In genomic region chr11:72266207-72266959, GRCm38 (mm10) we compare ENCODE assay signal across 8 mouse cellular contexts. TPM values are rescaled to one million over a fixed set of nuclear protein-coding genes. Genes with fewer than 3 reads are reported as not detected.
A peak's percentile ranks its signal among the peaks of the same experiment; 100 is the strongest.
DNase-seq lines count a peak whose midpoint lies in the region; ATAC-seq lines count a peak whose summit lies in the region.

No protein-coding gene starts in this region.

- peak overlapping the region; percentile 32; the same call in 1 of the 2 replicates for H3K9ac ChIP-seq in embryonic facial prominence, embryonic 12.5 days
- H3K9ac ChIP-seq in heart, embryonic 11.5 days (ENCODE audit: low read depth, low read length): peak overlapping the region; percentile 55
- H3K9ac ChIP-seq in kidney, embryonic 14.5 days (ENCODE audit: low read depth, low read length): peak overlapping the region; percentile 35; the same call in 1 of the 2 replicates
- H3K9ac ChIP-seq in limb, embryonic 15.5 days: no peak overlapping the region
- H3K9ac ChIP-seq in midbrain, embryonic 16.5 days (ENCODE audit: low read depth, low read length): peak overlapping the region; percentile 52
- peak overlapping the region; percentile 60 for H3K9ac ChIP-seq in stomach, embryonic 16.5 days (ENCODE audit: low read length)

- H3K27me3 ChIP-seq in embryonic facial prominence, embryonic 12.5 days: peaks cover 47% of the 10 kb centered on the region
- H3K27me3 ChIP-seq in heart, embryonic 11.5 days (ENCODE audit: control insufficient read depth, insufficient read depth, low read length): peaks cover 37% of the 10 kb centered on the region
- peaks cover 35% of the 10 kb centered on the region for H3K27me3 ChIP-seq in kidney, embryonic 14.5 days (ENCODE audit: control insufficient read depth, insufficient read depth, low read length)
- peaks cover 47% of the 10 kb centered on the region for H3K27me3 ChIP-seq in limb, embryonic 15.5 days
- peaks cover 13% of the 10 kb centered on the region for H3K27me3 ChIP-seq in midbrain, embryonic 16.5 days (ENCODE audit: control insufficient read depth, insufficient read depth, low read depth, low read length)
- H3K27me3 ChIP-seq in stomach, embryonic 16.5 days (ENCODE audit: control insufficient read depth, insufficient read depth, low read length): peaks cover 25% of the 10 kb centered on the region

- H3K36me3 ChIP-seq in embryonic facial prominence, embryonic 12.5 days: no peaks in the 10 kb centered on the region
- H3K36me3 ChIP-seq in heart, embryonic 11.5 days (ENCODE audit: control insufficient read depth, insufficient read depth, low read length): no peaks in the 10 kb centered on the region
- H3K36me3 ChIP-seq in kidney, embryonic 14.5 days (ENCODE audit: control insufficient read depth, insufficient read depth, low read length): no peaks in the 10 kb centered on the region
- no peaks in the 10 kb centered on the region for H3K36me3 ChIP-seq in limb, embryonic 15.5 days
- H3K36me3 ChIP-seq in midbrain, embryonic 16.5 days (ENCODE audit: control insufficient read depth, insufficient read depth, low read length): no peaks in the 10 kb centered on the region
- H3K36me3 ChIP-seq in stomach, embryonic 16.5 days (ENCODE audit: control insufficient read depth, insufficient read depth, low read length): no peaks in the 10 kb centered on the region

- H3K4me2 ChIP-seq in embryonic facial prominence, embryonic 12.5 days (replicated peaks): peak overlapping the region; percentile 72
- peak overlapping the region; percentile 85 for H3K4me2 ChIP-seq in heart, embryonic 11.5 days
- H3K4me2 ChIP-seq in kidney, embryonic 14.5 days (replicated peaks; ENCODE audit: low read depth, low read length): peak overlapping the region; percentile 73
- peak overlapping the region; percentile 78 for H3K4me2 ChIP-seq in limb, embryonic 15.5 days
- H3K4me2 ChIP-seq in midbrain, embryonic 16.5 days (ENCODE audit: low read length): peak overlapping the region; percentile 72
- peak overlapping the region; percentile 89 for H3K4me2 ChIP-seq in stomach, embryonic 16.5 days (ENCODE audit: low read depth, low read length)

- peak; percentile 84 for ATAC-seq in embryonic facial prominence, embryonic 12.5 days (ENCODE audit: insufficient number of reproducible peaks, insufficient read depth, low FRiP score, low TSS enrichment)
- peak; percentile 77 for ATAC-seq in heart, embryonic 11.5 days (replicated peaks; ENCODE audit: insufficient number of reproducible peaks, low FRiP score, low TSS enrichment)
- peak; percentile 90 for ATAC-seq in kidney, embryonic 14.5 days (ENCODE audit: low FRiP score, low TSS enrichment)
- no peak; the same call in 1 of the 2 replicates for ATAC-seq in limb, embryonic 15.5 days (ENCODE audit: insufficient number of reproducible peaks, low FRiP score, low TSS enrichment, low read depth)
- peak; percentile 89 for ATAC-seq in midbrain, embryonic 16.5 days
- ATAC-seq in stomach, embryonic 16.5 days (ENCODE audit: insufficient read depth, low FRiP score): peak; percentile 77

- peak overlapping the region; percentile 38 for H3K4me3 ChIP-seq in embryonic facial prominence, embryonic 12.5 days
- peak overlapping the region; percentile 47 for H3K4me3 ChIP-seq in heart, embryonic 11.5 days (ENCODE audit: low read depth, low read length)
- H3K4me3 ChIP-seq in kidney, embryonic 14.5 days (ENCODE audit: low read length): peak overlapping the region; percentile 43
- H3K4me3 ChIP-seq in limb, embryonic 15.5 days: peak overlapping the region; percentile 41
- peak overlapping the region; percentile 44 for H3K4me3 ChIP-seq in midbrain, embryonic 16.5 days (ENCODE audit: low read depth, low read length)
- H3K4me3 ChIP-seq in stomach, embryonic 16.5 days (replicated peaks; ENCODE audit: low read length): peak overlapping the region; percentile 49

- H3K27ac ChIP-seq in embryonic facial prominence, embryonic 12.5 days: no peak overlapping the region
- no peak overlapping the region for H3K27ac ChIP-seq in heart, embryonic 11.5 days (ENCODE audit: low read depth, low read length)
- H3K27ac ChIP-seq in kidney, embryonic 14.5 days (ENCODE audit: low read depth, low read length): no peak overlapping the region
- no peak overlapping the region for H3K27ac ChIP-seq in limb, embryonic 15.5 days
- H3K27ac ChIP-seq in midbrain, embryonic 16.5 days (ENCODE audit: low read length): no peak overlapping the region
- H3K27ac ChIP-seq in stomach, embryonic 16.5 days (ENCODE audit: low read length): no peak overlapping the region

- DNase-seq in urinary bladder, postnatal 25 days (ENCODE audit: low spot score): peak; percentile 11
- no peak for DNase-seq in urinary bladder, postnatal 10 days (ENCODE audit: low spot score)

- 2% methylated on average over 46 of the region's 46 CpGs for WGBS in embryonic facial prominence, embryonic 12.5 days
- under 1% methylated on average over 46 of the region's 46 CpGs for WGBS in heart, embryonic 11.5 days (ENCODE audit: insufficient replicate concordance)
- under 1% methylated on average over 45 of the region's 46 CpGs for WGBS in kidney, embryonic 14.5 days
- 1% methylated on average over 46 of the region's 46 CpGs for WGBS in limb, embryonic 15.5 days
- under 1% methylated on average over 46 of the region's 46 CpGs for WGBS in midbrain, embryonic 16.5 days
- 1% methylated on average over 46 of the region's 46 CpGs for WGBS in stomach, embryonic 16.5 days

- 0 out of 2 replicates have a peak, but pooled peaks cover 7% of the 10 kb centered on the region for H3K4me1 ChIP-seq in embryonic facial prominence, embryonic 12.5 days
- 0 out of 2 replicates have a peak, but pooled peaks cover 4% of the 10 kb centered on the region for H3K4me1 ChIP-seq in heart, embryonic 11.5 days (ENCODE audit: control insufficient read depth, insufficient read depth, low read length)
- H3K4me1 ChIP-seq in kidney, embryonic 14.5 days (ENCODE audit: control insufficient read depth, insufficient read depth, low read length): peaks cover 6% of the 10 kb centered on the region; the same call in 1 of the 2 replicates
- peaks cover 18% of the 10 kb centered on the region for H3K4me1 ChIP-seq in limb, embryonic 15.5 days
- peaks cover 3% of the 10 kb centered on the region; the same call in 1 of the 2 replicates for H3K4me1 ChIP-seq in midbrain, embryonic 16.5 days (ENCODE audit: control insufficient read depth, insufficient read depth, low read length)
- H3K4me1 ChIP-seq in stomach, embryonic 16.5 days (ENCODE audit: control insufficient read depth, insufficient read depth, low read length): peaks cover 8% of the 10 kb centered on the region; the same call in 1 of the 2 replicates

- H3K9me3 ChIP-seq in embryonic facial prominence, embryonic 12.5 days: no peaks in the 10 kb centered on the region
- no peaks in the 10 kb centered on the region for H3K9me3 ChIP-seq in heart, embryonic 11.5 days (replicated peaks; ENCODE audit: control insufficient read depth, low read length)
- H3K9me3 ChIP-seq in kidney, embryonic 14.5 days (ENCODE audit: control insufficient read depth, low read length): no peaks in the 10 kb centered on the region
- H3K9me3 ChIP-seq in limb, embryonic 15.5 days: no peaks in the 10 kb centered on the region
- no peaks in the 10 kb centered on the region for H3K9me3 ChIP-seq in midbrain, embryonic 16.5 days (replicated peaks; ENCODE audit: control insufficient read depth, low read length, poor library complexity, severe bottlenecking)
- no peaks in the 10 kb centered on the region for H3K9me3 ChIP-seq in stomach, embryonic 16.5 days (replicated peaks; ENCODE audit: control insufficient read depth, low read length)

RNA-seq across cellular contexts. Expression of gene Slc13a5, which starts 0.6 kb away (rescaled TPM):
- polyA plus RNA-seq in embryonic facial prominence, embryonic 12.5 days (2016; fragmentation: Nextera tagmentation; extraction: Ambion mirVana): 0.14 and 0.31 TPM in 2 replicates
- polyA plus RNA-seq in heart, embryonic 11.5 days (2014; fragmentation: Nextera tagmentation; extraction: Ambion mirVana): 0.24 and 0.58 TPM in 2 replicates
- 0.15 and 0.26 TPM in 2 replicates for polyA plus RNA-seq in kidney, embryonic 14.5 days (2014; fragmentation: Nextera tagmentation; extraction: Ambion mirVana)
- 3.2 and 4.5 TPM in 2 replicates for polyA plus RNA-seq in limb, embryonic 15.5 days (2015; fragmentation: Nextera tagmentation; extraction: Ambion mirVana)
- 2.5 and 2.6 TPM in 2 replicates for polyA plus RNA-seq in midbrain, embryonic 16.5 days (2015; fragmentation: Nextera tagmentation; extraction: Ambion mirVana)
- 0.07 and 0.17 TPM in 2 replicates for polyA plus RNA-seq in stomach, embryonic 16.5 days (2015; fragmentation: Nextera tagmentation; extraction: Ambion mirVana)

RNA-seq across cellular contexts. Expression of gene Xaf1, which starts 35.0 kb away (rescaled TPM):
- polyA plus RNA-seq in embryonic facial prominence, embryonic 12.5 days (2016; fragmentation: Nextera tagmentation; extraction: Ambion mirVana): 1.9 and 2.6 TPM in 2 replicates
- polyA plus RNA-seq in heart, embryonic 11.5 days (2014; fragmentation: Nextera tagmentation; extraction: Ambion mirVana): 2.3 and 2.4 TPM in 2 replicates
- 4.2 and 4.8 TPM in 2 replicates for polyA plus RNA-seq in kidney, embryonic 14.5 days (2014; fragmentation: Nextera tagmentation; extraction: Ambion mirVana)
- 3.2 and 3.5 TPM in 2 replicates for polyA plus RNA-seq in limb, embryonic 15.5 days (2015; fragmentation: Nextera tagmentation; extraction: Ambion mirVana)
- 1.0 and 2.2 TPM in 2 replicates for polyA plus RNA-seq in midbrain, embryonic 16.5 days (2015; fragmentation: Nextera tagmentation; extraction: Ambion mirVana)
- polyA plus RNA-seq in stomach, embryonic 16.5 days (2015; fragmentation: Nextera tagmentation; extraction: Ambion mirVana): 4.3 and 6.1 TPM in 2 replicates

RNA-seq across cellular contexts. Expression of gene Fbxo39, which starts 47.9 kb away (rescaled TPM):
- not detected in 2 replicates for polyA plus RNA-seq in embryonic facial prominence, embryonic 12.5 days (2016; fragmentation: Nextera tagmentation; extraction: Ambion mirVana)
- polyA plus RNA-seq in heart, embryonic 11.5 days (2014; fragmentation: Nextera tagmentation; extraction: Ambion mirVana): not detected in 2 replicates
- not detected in 2 replicates for polyA plus RNA-seq in kidney, embryonic 14.5 days (2014; fragmentation: Nextera tagmentation; extraction: Ambion mirVana)
- not detected in 2 replicates for polyA plus RNA-seq in limb, embryonic 15.5 days (2015; fragmentation: Nextera tagmentation; extraction: Ambion mirVana)
- not detected in 2 replicates for polyA plus RNA-seq in midbrain, embryonic 16.5 days (2015; fragmentation: Nextera tagmentation; extraction: Ambion mirVana)
- not detected in 2 replicates for polyA plus RNA-seq in stomach, embryonic 16.5 days (2015; fragmentation: Nextera tagmentation; extraction: Ambion mirVana)

RNA-seq across cellular contexts. Expression of gene Med31, which starts 51.0 kb away (rescaled TPM):
- 47.0 and 48.8 TPM in 2 replicates for polyA plus RNA-seq in embryonic facial prominence, embryonic 12.5 days (2016; fragmentation: Nextera tagmentation; extraction: Ambion mirVana)
- polyA plus RNA-seq in heart, embryonic 11.5 days (2014; fragmentation: Nextera tagmentation; extraction: Ambion mirVana): 31.2 and 32.6 TPM in 2 replicates
- polyA plus RNA-seq in kidney, embryonic 14.5 days (2014; fragmentation: Nextera tagmentation; extraction: Ambion mirVana): 45.6 and 62.1 TPM in 2 replicates
- 36.6 and 40.0 TPM in 2 replicates for polyA plus RNA-seq in limb, embryonic 15.5 days (2015; fragmentation: Nextera tagmentation; extraction: Ambion mirVana)
- 53.2 and 55.9 TPM in 2 replicates for polyA plus RNA-seq in midbrain, embryonic 16.5 days (2015; fragmentation: Nextera tagmentation; extraction: Ambion mirVana)
- 32.6 and 34.1 TPM in 2 replicates for polyA plus RNA-seq in stomach, embryonic 16.5 days (2015; fragmentation: Nextera tagmentation; extraction: Ambion mirVana)

RNA-seq across cellular contexts. Expression of gene Txndc17, which starts 59.0 kb away (rescaled TPM):
- 194 and 202 TPM in 2 replicates for polyA plus RNA-seq in embryonic facial prominence, embryonic 12.5 days (2016; fragmentation: Nextera tagmentation; extraction: Ambion mirVana)
- 150 and 155 TPM in 2 replicates for polyA plus RNA-seq in heart, embryonic 11.5 days (2014; fragmentation: Nextera tagmentation; extraction: Ambion mirVana)
- 207 and 237 TPM in 2 replicates for polyA plus RNA-seq in kidney, embryonic 14.5 days (2014; fragmentation: Nextera tagmentation; extraction: Ambion mirVana)
- 257 and 283 TPM in 2 replicates for polyA plus RNA-seq in limb, embryonic 15.5 days (2015; fragmentation: Nextera tagmentation; extraction: Ambion mirVana)
- polyA plus RNA-seq in midbrain, embryonic 16.5 days (2015; fragmentation: Nextera tagmentation; extraction: Ambion mirVana): 137 and 145 TPM in 2 replicates
- 234 and 235 TPM in 2 replicates for polyA plus RNA-seq in stomach, embryonic 16.5 days (2015; fragmentation: Nextera tagmentation; extraction: Ambion mirVana)
